Mouse (Mus musculus): Measurements from ENCODE around the gene Pbx1.

- TF ChIP-seq GATA1 (IDR thresholded peaks at IDR 0.05; ENCODE audit: low read length) (no peak), TAL1 (IDR thresholded peaks at IDR 0.05; ENCODE audit: low read length) (no peak)
Measured at GRCm38 (mm10) chr1:168213595-168213994, 218.5 kb downstream of the Pbx1 start.
